Mouse (Mus musculus) midbrain, embryonic 14.5 days (tissue): ENCODE results near the gene Ric8a. TPM values are rescaled to one million over a fixed set of nuclear protein-coding genes. Genes with fewer than 3 reads are reported as not detected.

ENCODE experiments used
- ATAC-seq: fragments of 200-750 bp; cut with Nextera tagmentation; 2 replicates; pipeline ENCODE4 v1.8.0; 2017; ENCODE audit warnings: moderate number of reproducible peaks, moderate library complexity; ENCODE audit not compliant: low FRiP score, low TSS enrichment
- DNase-seq: peaks from one replicate; pipeline ENCODE4 v3.0.0-alpha.2; 2015
- H3K27ac ChIP-seq: fragments of 300-500 bp; sonication (generic); replicated peaks from 2 replicates; pipeline ENCODE4 v1.5.1; 2014; ENCODE audit warnings: mild to moderate bottlenecking, low read depth, low read length, moderate library complexity
- H3K27me3 ChIP-seq: fragments of 300-500 bp; sonication (generic); 2 replicates; pipeline ENCODE4 v1.6.1; 2014; ENCODE audit warnings: low read length, control low read depth, mixed read lengths; ENCODE audit not compliant: control insufficient read depth, insufficient read depth
- H3K36me3 ChIP-seq: fragments of 300-500 bp; sonication (generic); 2 replicates; pipeline ENCODE4 v1.6.1; 2014; ENCODE audit warnings: low read length, control low read depth; ENCODE audit not compliant: control insufficient read depth, insufficient read depth
- H3K4me1 ChIP-seq: fragments of 300-500 bp; sonication (generic); 2 replicates; pipeline ENCODE4 v1.6.1; 2014; ENCODE audit warnings: mild to moderate bottlenecking, antibody characterized with exemption, low read length, control low read depth; ENCODE audit not compliant: control insufficient read depth, insufficient read depth
- H3K4me2 ChIP-seq: fragments of 300-500 bp; sonication (generic); 2 replicates; pipeline ENCODE4 v1.6.1; 2014; ENCODE audit warnings: mild to moderate bottlenecking, low read length, moderate library complexity
- H3K4me3 ChIP-seq: fragments of 300-500 bp; sonication (generic); replicated peaks from 2 replicates; pipeline ENCODE4 v1.5.1; 2014; ENCODE audit warnings: low read depth, low read length
- H3K9ac ChIP-seq: fragments of 300-500 bp; sonication (generic); replicated peaks from 2 replicates; pipeline ENCODE4 v1.6.1; 2014; ENCODE audit warnings: mild to moderate bottlenecking, low read length, moderate library complexity
- H3K9me3 ChIP-seq: fragments of 300-500 bp; sonication (generic); 2 replicates; pipeline ENCODE4 v1.6.1; 2016; ENCODE audit warnings: low read length, control low read depth, mixed read lengths; ENCODE audit not compliant: control insufficient read depth
- WGBS: fragments of 180-500 bp; shearing (Covaris S2); extraction: QIAGEN DNeasy Blood & Tissue Kit; methylation state at CpG from one replicate; pipeline ENCODE4 v1.1.7; 2014; 5-methylcytosine and 5-hydroxymethylcytosine counted together
- polyA plus RNA-seq: library from polyadenylated mRNA; unstranded; fragments of >200 nt; fragmentation: Nextera tagmentation; extraction: Ambion mirVana; gene quantifications from 2 replicates; pipeline ENCODE4 v1.2.1, GENCODE M21; 2014

Gene Ric8a
- polyA plus RNA-seq, 1 experiment from 2014 or later: 99.6 TPM

- H3K36me3 ChIP-seq: no peaks in the 10 kb centered on the region
- DNase-seq: no peak
- no peaks in the 10 kb centered on the region for H3K9me3 ChIP-seq
- WGBS: 77% methylated on average over 7 of the region's 7 CpGs
- no peak overlapping the region for H3K27ac ChIP-seq
- no peak for ATAC-seq
- H3K9ac ChIP-seq: no peak overlapping the region
- H3K4me3 ChIP-seq: no peak overlapping the region
- H3K4me1 ChIP-seq: no peaks in the 10 kb centered on the region
- no peaks in the 10 kb centered on the region; the same call in 1 of the 2 replicates for H3K27me3 ChIP-seq
- no peak overlapping the region for H3K4me2 ChIP-seq
These were observed 13.0 kb upstream of the Ric8a start for GRCm38 (mm10) chr7:140843806-140844205.

- DNase-seq (peak; percentile 91), ATAC-seq (peak; percentile 49; the same call in 1 of the 2 replicates)
- no peaks in the 10 kb centered on the region for H3K36me3 ChIP-seq
- H3K4me1 ChIP-seq: no peaks in the 10 kb centered on the region
- no peak within 1 kb of the TSS for H3K27ac ChIP-seq
- H3K9me3 ChIP-seq: no peaks in the 10 kb centered on the region
- no peak within 1 kb of the TSS for H3K4me3 ChIP-seq
- H3K4me2 ChIP-seq: no peak within 1 kb of the TSS
- no peaks in the 10 kb centered on the region; the same call in 1 of the 2 replicates for H3K27me3 ChIP-seq
- WGBS: 31% methylated on average over 14 of the region's 14 CpGs
- H3K9ac ChIP-seq: no peak within 1 kb of the TSS
These were observed 11.7 kb upstream of the Ric8a start, which contains the start of gene Scgb1c1 for GRCm38 (mm10) chr7:140844905-140845665. TSS of gene Scgb1c1 (plus strand) at chr7:140845547.

- no peak overlapping the region for H3K4me2 ChIP-seq
- no peaks in the 10 kb centered on the region; the same call in 1 of the 2 replicates for H3K27me3 ChIP-seq
- WGBS: 69% methylated on average over 4 of the region's 4 CpGs
- no peaks in the 10 kb centered on the region for H3K4me1 ChIP-seq
- H3K27ac ChIP-seq: no peak overlapping the region
- no peaks in the 10 kb centered on the region for H3K9me3 ChIP-seq
- no peak overlapping the region for H3K4me3 ChIP-seq
- no peaks in the 10 kb centered on the region for H3K36me3 ChIP-seq
- DNase-seq (no peak), ATAC-seq (no peak)
- no peak overlapping the region for H3K9ac ChIP-seq
These were observed 11.1 kb upstream of the Ric8a start for GRCm38 (mm10) chr7:140845683-140846082.

GRCm38 (mm10) chr7:140846676-140847075 lies 10.1 kb upstream of the Ric8a start:
- no peak overlapping the region for H3K9ac ChIP-seq
- H3K4me3 ChIP-seq: no peak overlapping the region
- DNase-seq (no peak), ATAC-seq (no peak)
- peaks cover 7% of the 10 kb centered on the region for H3K36me3 ChIP-seq
- H3K27ac ChIP-seq: no peak overlapping the region
- no peak overlapping the region for H3K4me2 ChIP-seq
- no peaks in the 10 kb centered on the region; the same call in 1 of the 2 replicates for H3K27me3 ChIP-seq
- H3K9me3 ChIP-seq: no peaks in the 10 kb centered on the region
- 88% methylated on average over 10 of the region's 10 CpGs for WGBS
- H3K4me1 ChIP-seq: no peaks in the 10 kb centered on the region

GRCm38 (mm10) chr7:140847755-140848580 lies 8.8 kb upstream of the Ric8a start, which contains the start of gene Odf3:
TSS of gene Odf3 (plus strand) at chr7:140847805.
- DNase-seq (peak; percentile 43), ATAC-seq (no peak)
- Histone ChIP-seq H3K27me3 (no peaks in the 10 kb centered on the region; the same call in 1 of the 2 replicates), H3K9me3 (no peaks in the 10 kb centered on the region), H3K4me1 (no peaks in the 10 kb centered on the region), H3K9ac (no peak within 1 kb of the TSS), H3K4me3 (no peak within 1 kb of the TSS), H3K27ac (no peak within 1 kb of the TSS), H3K4me2 (no peak within 1 kb of the TSS), H3K36me3 (peaks cover 19% of the 10 kb centered on the region)
- WGBS: 66% methylated on average over 11 of the region's 11 CpGs

- DNase-seq (no peak), ATAC-seq (no peak)
- Histone ChIP-seq H3K4me3 (no peak overlapping the region), H3K9me3 (no peaks in the 10 kb centered on the region), H3K27me3 (no peaks in the 10 kb centered on the region; the same call in 1 of the 2 replicates), H3K27ac (no peak overlapping the region), H3K4me2 (no peak overlapping the region), H3K9ac (no peak overlapping the region), H3K36me3 (peaks cover 25% of the 10 kb centered on the region), H3K4me1 (no peaks in the 10 kb centered on the region)
- 91% methylated on average over 10 of the region's 10 CpGs for WGBS
These were observed 8.2 kb upstream of the Ric8a start for GRCm38 (mm10) chr7:140848591-140848990.

- 96% methylated on average over 4 of the region's 4 CpGs for WGBS
- ATAC-seq: no peak
- no peaks in the 10 kb centered on the region for H3K27me3 ChIP-seq
These were observed 4.8 kb upstream of the Ric8a start for GRCm38 (mm10) chr7:140851916-140852315.

GRCm38 (mm10) chr7:140853386-140853785 lies 3.4 kb upstream of the Ric8a start:
- Histone ChIP-seq H3K4me1 (peaks cover 16% of the 10 kb centered on the region), H3K4me2 (no peak overlapping the region), H3K9ac (no peak overlapping the region), H3K27me3 (no peaks in the 10 kb centered on the region), H3K9me3 (no peaks in the 10 kb centered on the region), H3K4me3 (no peak overlapping the region), H3K36me3 (peaks cover 37% of the 10 kb centered on the region), H3K27ac (no peak overlapping the region)
- 89% methylated on average over 9 of the region's 9 CpGs for WGBS
- no peak for DNase-seq
- ATAC-seq: no peak

More at GRCm38 (mm10) chr7:140851916-140852315, 4.8 kb upstream of the Ric8a start:
- Histone ChIP-seq H3K36me3 (peaks cover 35% of the 10 kb centered on the region), H3K4me2 (no peak overlapping the region), H3K9ac (no peak overlapping the region), H3K27ac (no peak overlapping the region), H3K9me3 (no peaks in the 10 kb centered on the region), H3K4me1 (peaks cover 8% of the 10 kb centered on the region), H3K4me3 (no peak overlapping the region)
- DNase-seq: no peak
